Comparison of ENCODE assay signal across 16 mouse cellular contexts in the genomic region with DNA sequence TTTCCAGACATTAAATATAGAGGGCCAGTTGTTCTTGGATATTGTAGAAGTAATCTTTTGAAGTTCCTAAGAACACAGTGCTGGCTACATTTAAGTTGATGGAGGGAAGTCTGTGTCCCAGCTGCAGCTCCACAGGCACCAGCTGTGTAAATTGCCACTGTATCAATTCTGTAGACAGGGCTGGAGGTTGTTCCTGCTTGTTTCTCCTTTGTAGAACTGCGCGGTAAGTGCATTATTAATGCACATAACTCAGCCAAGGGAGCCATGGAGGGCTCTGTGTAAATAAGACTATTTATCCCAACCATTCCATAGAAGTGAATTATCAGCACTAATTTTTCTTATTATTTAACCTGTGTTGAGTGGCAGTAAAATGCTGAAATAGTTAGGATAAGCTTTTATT.
"Had no signal": no experiment of that assay in that cellular context is flagged by ENCODE, and none has a peak within 500 bp of the region (broad histone marks: within the 10 kb centered on the region; RNA-seq: fewer than 3 reads in every experiment).

No protein-coding gene starts in this region.

- H3K36me3 ChIP-seq: liver, embryonic 15.5 days; stomach, embryonic 15.5 days had no signal

- H3K4me3 ChIP-seq: left cerebral cortex, adult 2 months; limb, embryonic 10.5 days; liver, embryonic 15.5 days; myocyte; stomach, embryonic 15.5 days had no signal

- H3K9ac ChIP-seq: liver, embryonic 15.5 days; stomach, embryonic 15.5 days had no signal

- ATAC-seq: inflammation-experienced regulatory T-cells, adult 6 months; intestine, postnatal 0 days; lung, postnatal 0 days had no signal

- H3K4me2 ChIP-seq: liver, embryonic 11.5 days; liver, embryonic 15.5 days; stomach, embryonic 15.5 days had no signal

- H3K27ac ChIP-seq: left cerebral cortex, adult 2 months; limb, embryonic 10.5 days; liver, embryonic 15.5 days; stomach, embryonic 15.5 days had no signal

- DNase-seq: kidney, adult 8-10 months; kidney, postnatal 25 days; lung, adult 2 months; lung, postnatal 36 days; right cerebral cortex, postnatal 14 days; thymus, adult 2 months; thymus, postnatal 36 days had no signal

- H3K27me3 ChIP-seq: liver, embryonic 15.5 days; stomach, embryonic 15.5 days had no signal

- H3K4me1 ChIP-seq: limb, embryonic 10.5 days; liver, embryonic 15.5 days; stomach, embryonic 15.5 days had no signal

- H3K9me3 ChIP-seq: limb, embryonic 10.5 days; liver, embryonic 15.5 days; stomach, embryonic 15.5 days had no signal
